Mouse (Mus musculus): ENCODE results near the gene Ugp2. TPM values are rescaled to one million over a fixed set of nuclear protein-coding genes. Genes with fewer than 3 reads are reported as not detected.

Gene Ugp2
- 10 to 100 TPM; 52.2 to 59.2 TPM for polyA plus RNA-seq (2017; shearing (Covaris generic))

DNA sequence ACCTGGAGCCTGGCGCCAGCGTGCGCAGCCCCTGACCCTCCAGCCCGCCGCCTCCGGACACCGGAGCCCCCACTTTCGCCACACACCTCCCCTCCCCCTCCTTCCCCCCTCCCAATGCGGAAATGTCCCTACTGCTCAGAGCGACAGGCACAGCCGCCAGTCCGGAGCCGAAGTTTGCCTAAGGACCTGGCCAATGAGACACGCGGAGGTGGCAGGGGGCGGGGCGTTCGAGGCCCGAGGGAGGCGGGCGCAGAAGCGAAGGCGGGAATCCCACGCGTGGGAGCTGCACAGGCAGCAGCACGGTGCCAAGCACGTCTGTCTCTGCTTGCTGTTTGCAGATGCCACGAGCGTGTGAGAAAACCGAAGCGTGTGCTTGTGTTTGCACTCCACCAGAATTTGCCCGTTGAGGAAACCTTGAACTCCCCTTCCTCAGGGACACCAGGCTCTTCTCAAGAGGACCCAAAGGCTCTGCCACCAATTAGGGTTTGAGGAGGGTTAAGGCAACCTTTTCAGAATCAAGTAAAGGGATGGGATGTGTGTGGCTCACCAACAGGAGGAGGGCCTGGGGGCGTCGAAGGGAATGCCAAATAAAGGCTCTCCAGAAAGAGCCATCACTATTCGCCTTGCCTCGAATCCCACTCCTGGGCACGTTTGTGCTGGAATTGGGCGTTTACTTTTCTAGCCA lies at the start of gene Ugp2:
TSS of gene Ugp2 (minus strand) at position 80 of the 685 bp plus-strand sequence.

Other genes starting within 250 kb of the Ugp2 start
- 100 to 1,000 TPM in 1 of 2 experiments, 10 to 100 TPM in 1; 89.9 to 165 TPM for gene Vps54, start 131.9 kb downstream of the Ugp2 start, polyA plus RNA-seq (2017; shearing (Covaris generic))
- gene Wdpcp, start 201.0 kb upstream of the Ugp2 start, polyA plus RNA-seq (2017; shearing (Covaris generic)), result 1 to 10 TPM in 1 of 2 experiments, under 1 TPM in 1; 0.26 to 2.1 TPM
- 100 to 1,000 TPM; 286 to 326 TPM for gene Mdh1, start 201.2 kb upstream of the Ugp2 start, polyA plus RNA-seq (2017; shearing (Covaris generic))

Measured in inflammation-experienced regulatory T-cells (primary cell).